Mouse (Mus musculus): ENCODE data around the gene Nfkb1. TPM values are rescaled to one million over a fixed set of nuclear protein-coding genes. Genes with fewer than 3 reads are reported as not detected.
A peak's percentile ranks its signal among the peaks of the same experiment; 100 is the strongest.

Gene Nfkb1
- total RNA-seq (2012; rRNA removed) (256 and 271 TPM in 2 replicates), total RNA-seq (2014; rRNA removed) (351 and 369 TPM in 2 replicates), polyA plus RNA-seq (2012; ENCODE audit: insufficient read length, low read depth) (283 and 346 TPM in 2 replicates)

DNA sequence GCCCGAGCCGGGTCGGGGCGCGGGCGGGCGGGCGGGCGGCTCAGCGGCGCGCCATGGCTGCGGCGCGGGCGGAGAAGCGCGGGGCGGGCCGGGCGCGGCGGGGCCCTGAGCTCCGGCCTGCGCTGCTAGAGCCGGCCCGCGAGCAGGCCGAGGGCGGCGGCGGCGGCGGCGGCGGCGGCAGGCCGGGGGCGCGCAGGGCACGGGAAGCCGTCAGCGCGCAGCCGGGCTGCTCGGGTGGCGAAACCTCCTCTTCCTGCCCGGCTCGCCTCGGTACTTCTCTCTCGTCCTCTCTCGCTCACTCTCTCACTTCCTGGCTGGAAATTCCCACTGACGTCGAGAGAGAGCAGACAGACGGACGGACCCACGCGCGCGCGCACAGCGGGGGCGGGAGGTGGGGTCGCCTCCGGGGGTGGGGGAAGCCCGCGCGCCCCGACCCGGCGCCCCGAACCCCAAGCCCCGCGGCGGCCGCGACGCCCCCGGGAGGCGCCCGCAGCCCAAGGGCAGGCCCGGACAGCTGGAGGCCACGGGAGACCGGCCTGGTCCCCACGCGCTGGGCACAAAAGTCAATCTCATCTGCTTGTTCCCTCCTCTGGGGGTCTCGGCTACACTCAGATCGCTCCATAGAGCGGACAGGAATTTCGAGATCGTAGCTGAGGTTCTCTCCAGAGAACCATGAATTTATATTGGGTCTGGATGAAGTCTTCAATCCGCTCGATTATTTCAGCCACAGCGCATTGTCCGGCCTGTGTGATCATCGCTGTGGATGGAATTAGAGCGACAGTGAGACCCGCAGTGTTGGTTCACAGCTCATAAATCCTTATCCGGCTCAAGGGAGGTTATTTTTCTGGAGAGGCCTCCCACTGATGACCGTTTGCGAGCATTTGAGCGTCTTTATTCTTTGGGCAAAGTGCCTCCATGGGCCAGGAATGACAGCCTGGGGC is at the start of gene Nfkb1:
TSS of gene Nfkb1 (minus strand) at position 357 of the 941 bp plus-strand sequence.
- in situ Hi-C loops (cut with MboI; ENCODE audit: low pct_ligation_motif_present, low pct_unique_long_range_greater_than_20kb, low sequenced_read_pairs): no loop called here
- H3K79me2 ChIP-seq (replicated peaks; ENCODE audit: control insufficient read depth, extremely low read depth, insufficient read depth, poor library complexity, severe bottlenecking): peaks cover 42% of the 10 kb centered on the region
- peak within 1 kb of the TSS; percentile 99 for H3K9ac ChIP-seq (ENCODE audit: insufficient read depth, low read depth)
- TF ChIP-seq EP300 (IDR thresholded peaks at IDR 0.05; ENCODE audit: low read length) (peak; percentile 64; the same call in 1 of the 2 replicates), POLR2AphosphoS2 (IDR thresholded peaks at IDR 0.05; ENCODE audit: low read depth, low read length) (no peak), KAT2A (IDR thresholded peaks at IDR 0.05; ENCODE audit: insufficient replicate concordance, low read length) (no peak), RAD21 (IDR thresholded peaks at IDR 0.05; ENCODE audit: low read depth, low read length) (no peak), MAX (IDR thresholded peaks at IDR 0.05; ENCODE audit: low read length) (0 out of 2 replicates have a peak, but pooled peaks have one; percentile 49), RCOR1 (conservative IDR thresholded peaks at IDR 0.05; ENCODE audit: low read depth, low read length) (no peak), PAX5 (IDR thresholded peaks at IDR 0.05; ENCODE audit: low read length) (no peak), MXI1 (IDR thresholded peaks at IDR 0.05; ENCODE audit: low read depth, low read length) (no peak; the same call in 1 of the 2 replicates), GABPA (IDR thresholded peaks at IDR 0.05; ENCODE audit: insufficient replicate concordance, low read depth, low read length) (no peak), SIN3A (IDR thresholded peaks at IDR 0.05; ENCODE audit: low read length) (peak; percentile 28; the same call in 1 of the 2 replicates), SMC3 (IDR thresholded peaks at IDR 0.05; ENCODE audit: low read depth, low read length) (no peak), CTCF (conservative IDR thresholded peaks at IDR 0.05 in 1 of 2, IDR thresholded peaks at IDR 0.05 in 1 of 2; ENCODE audit: low read depth in 2 of 2, low read length in 2 of 2) (no peak), ELF1 (IDR thresholded peaks at IDR 0.05; ENCODE audit: low read depth, low read length) (peak; percentile 86), ZC3H11A (IDR thresholded peaks at IDR 0.05; ENCODE audit: low read depth, low read length) (no peak), NRF1 (IDR thresholded peaks at IDR 0.05; ENCODE audit: low read depth, low read length) (peak; percentile 77), MAZ (IDR thresholded peaks at IDR 0.05; ENCODE audit: low read depth, low read length) (no peak), ZMIZ1 (IDR thresholded peaks at IDR 0.05; ENCODE audit: low read depth, low read length) (0 out of 2 replicates have a peak, but pooled peaks have one; percentile 54), TCF12 (IDR thresholded peaks at IDR 0.05; ENCODE audit: low read depth, low read length) (peak; percentile 88), JUND (conservative IDR thresholded peaks at IDR 0.05; ENCODE audit: low read depth, low read length) (no peak), MYC (IDR thresholded peaks at IDR 0.05; ENCODE audit: low read depth, low read length) (no peak), USF2 (conservative IDR thresholded peaks at IDR 0.05; ENCODE audit: low read depth, low read length) (no peak), JUN (IDR thresholded peaks at IDR 0.05; ENCODE audit: insufficient read depth, low read depth, low read length) (no peak), ETS1 (conservative IDR thresholded peaks at IDR 0.05; ENCODE audit: low read depth, low read length) (peak; percentile 29; the same call in 1 of the 2 replicates), E2F4 (IDR thresholded peaks at IDR 0.05; ENCODE audit: insufficient replicate concordance, low read depth, low read length) (no peak), CHD1 (IDR thresholded peaks at IDR 0.05; ENCODE audit: low read depth, low read length) (no peak; the same call in 1 of the 2 replicates), TBP (conservative IDR thresholded peaks at IDR 0.05; ENCODE audit: low read depth, low read length) (peak; percentile 77; the same call in 1 of the 2 replicates), IRF4 (IDR thresholded peaks at IDR 0.05; ENCODE audit: low read depth, low read length) (peak; percentile 88), MEF2A (IDR thresholded peaks at IDR 0.05; ENCODE audit: borderline replicate concordance, low read depth, low read length) (peak; percentile 65), ZKSCAN1 (IDR thresholded peaks at IDR 0.05; ENCODE audit: borderline replicate concordance, low read depth, low read length) (no peak), HCFC1 (IDR thresholded peaks at IDR 0.05; ENCODE audit: low read depth, low read length) (peak; percentile 23), POLR2A (IDR thresholded peaks at IDR 0.05; ENCODE audit: low read depth, low read length) (peak; percentile 84), UBTF (IDR thresholded peaks at IDR 0.05; ENCODE audit: low read depth, low read length) (peak; percentile 85), NELFE (IDR thresholded peaks at IDR 0.05; ENCODE audit: low read depth, low read length) (peak; percentile 65), MAFK (IDR thresholded peaks at IDR 0.05; ENCODE audit: insufficient replicate concordance, low read length) (no peak), BHLHE40 (IDR thresholded peaks at IDR 0.05; ENCODE audit: low read depth, low read length) (peak; percentile 49), USF1 (IDR thresholded peaks at IDR 0.05; ENCODE audit: low read depth, low read length) (no peak)
- dilution Hi-C loops (cut with MboI; ENCODE audit: extremely low pct_ligation_motif_present, extremely low pct_unique_long_range_greater_than_20kb, low sequenced_read_pairs): no loop called here
- H3K27me3 ChIP-seq (replicated peaks): peaks cover 2% of the 10 kb centered on the region
- H3K36me3 ChIP-seq (replicated peaks in 1 of 2; ENCODE audit: control insufficient read depth in 1 of 2, insufficient read depth in 1 of 2, low read length in 1 of 2): peaks cover 0 to 8% of the 10 kb centered on the region in 2 experiments
- H3K4me1 ChIP-seq (ENCODE audit: control insufficient read depth in 1 of 2, insufficient read depth in 2 of 2): peaks cover 11 to 37% of the 10 kb centered on the region in 2 experiments
- H3K9me3 ChIP-seq (replicated peaks; ENCODE audit: low read length): no peaks in the 10 kb centered on the region
- DNase-seq (ENCODE audit: extremely low read depth): peak; percentile 88
- H3K27ac ChIP-seq (ENCODE audit: insufficient read depth, low read depth): peak within 1 kb of the TSS; percentile 60
- peak within 1 kb of the TSS; percentile 74 to 93 (median 84) for H3K4me3 ChIP-seq (replicated peaks in 1 of 3; ENCODE audit: low read depth in 2 of 3, low read length in 2 of 3, poor library complexity in 1 of 3)
- H3K4me2 ChIP-seq (ENCODE audit: insufficient read depth, low read depth, poor library complexity, severe bottlenecking): peak within 1 kb of the TSS; percentile 99

Data from CH12.LX (cell line).